Comparison of ENCODE assay signal across 8 mouse cellular contexts in the genomic region with DNA sequence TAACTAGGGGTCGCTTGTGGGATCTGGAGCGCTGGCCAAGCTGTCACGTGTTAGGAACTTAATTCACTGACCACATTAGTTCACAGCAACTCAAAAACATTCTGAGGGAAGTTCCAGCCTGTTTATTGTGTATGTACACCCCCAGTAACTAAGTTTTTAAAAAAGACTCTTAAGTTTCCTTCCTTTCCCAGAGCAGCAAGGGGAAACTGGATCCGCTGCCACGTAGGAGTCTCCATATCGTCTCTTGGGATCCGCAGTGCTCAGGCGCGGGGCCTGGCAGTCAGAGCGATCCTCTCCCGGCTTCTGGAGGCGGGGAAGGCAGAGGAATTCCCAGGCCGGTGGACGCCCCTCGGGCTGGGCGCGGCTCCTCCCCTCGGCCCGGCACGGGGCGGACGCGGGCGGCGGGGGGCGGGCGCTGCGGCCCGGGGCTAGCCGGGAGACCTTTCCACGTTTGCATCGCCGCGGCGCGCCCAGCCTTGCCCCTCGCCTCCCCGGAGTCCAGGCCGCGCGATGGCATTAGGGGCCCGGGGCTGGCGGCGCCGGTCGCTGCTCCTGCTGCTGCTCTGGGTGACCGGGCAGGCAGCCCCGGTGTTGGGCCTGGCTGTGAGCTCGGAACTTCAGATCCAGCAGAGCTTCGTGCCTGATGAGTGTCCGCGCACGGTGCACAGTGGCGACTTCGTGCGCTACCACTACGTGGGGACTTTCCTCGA. TPM values are rescaled to one million over a fixed set of nuclear protein-coding genes. Genes with fewer than 3 reads are reported as not detected.
DNase-seq lines count a peak whose midpoint lies in the region; ATAC-seq and TF ChIP-seq lines count a peak whose summit lies in the region.

Gene Fkbp9 (plus strand): TSS at position 363 of the 710 bp plus-strand sequence.

- peak within 1 kb of the TSS; percentile 87 for H3K4me2 ChIP-seq in hindbrain, embryonic 16.5 days (ENCODE audit: low read length)

- intact Hi-C loops in left cerebral cortex, adult 2 months (cut with DNase I): no loop called here

- H3K27ac ChIP-seq in hindbrain, embryonic 16.5 days (ENCODE audit: low read depth, low read length): peak within 1 kb of the TSS; percentile 61; the same call in 1 of the 2 replicates
- H3K27ac ChIP-seq in left cerebral cortex, adult 2 months: peak within 1 kb of the TSS; percentile 61; the same call in 1 of the 2 replicates

- H3K4me1 ChIP-seq in hindbrain, embryonic 16.5 days (ENCODE audit: control insufficient read depth, insufficient read depth, low read depth, low read length): peaks cover 4% of the 10 kb centered on the region; the same call in 1 of the 2 replicates

- H3K27me3 ChIP-seq in hindbrain, embryonic 16.5 days (replicated peaks; ENCODE audit: control insufficient read depth, insufficient read depth, low read length): no peaks in the 10 kb centered on the region

- peak within 1 kb of the TSS; percentile 83 for H3K9ac ChIP-seq in hindbrain, embryonic 16.5 days (ENCODE audit: low read depth, low read length)

- no peaks in the 10 kb centered on the region for H3K9me3 ChIP-seq in hindbrain, embryonic 16.5 days (ENCODE audit: control insufficient read depth, low read length)

- peak within 1 kb of the TSS; percentile 68 for H3K4me3 ChIP-seq in hindbrain, embryonic 16.5 days (ENCODE audit: low read length)
- H3K4me3 ChIP-seq in left cerebral cortex, adult 2 months: peak within 1 kb of the TSS; percentile 71

- no peaks in the 10 kb centered on the region for H3K36me3 ChIP-seq in hindbrain, embryonic 16.5 days (ENCODE audit: control insufficient read depth, insufficient read depth, low read length)

- peak; percentile 95 for ATAC-seq in hindbrain, embryonic 16.5 days

- TF ChIP-seq CTCF in left cerebral cortex, adult 2 months (IDR thresholded peaks at IDR 0.05): no peak

- DNase-seq in adrenal gland, adult 8-10 months: peak; percentile 82
- peak; percentile 92 for DNase-seq in embryo, embryonic 11 days
- DNase-seq in gastrocnemius, postnatal 10 days: peak; percentile 83
- peak; percentile 57 for DNase-seq in left cerebral cortex, adult 2 months (ENCODE audit: extremely low spot score in 1 of 2, low spot score in 2 of 2)
- peak; percentile 90 to 94 for DNase-seq in lung, postnatal 4 days
- DNase-seq in right cerebral cortex, postnatal 10 days (ENCODE audit: low spot score in 2 of 2): peak; percentile 67 to 74
- DNase-seq in c-Kit-positive CD71-positive TER-119-positive erythroid progenitor cells, embryonic 14.5 days (ENCODE audit: low spot score): no peak

- under 1% methylated on average over 49 of the region's 58 CpGs for WGBS in hindbrain, embryonic 16.5 days

RNA-seq across cellular contexts. Expression of gene Fkbp9, which starts in this region (rescaled TPM):
- total RNA-seq in adrenal gland, adult 8-10 months (2022): 100 to 1,000 TPM in 1 of 4 experiments, 10 to 100 TPM in 3; 72.5 to 109 (median 90.2) TPM
- 100 to 1,000 TPM; 120 to 138 TPM for total RNA-seq in gastrocnemius, postnatal 10 days (2021)
- polyA plus RNA-seq in hindbrain, embryonic 16.5 days (2015; fragmentation: Nextera tagmentation; extraction: Ambion mirVana): 41.8 and 48.3 TPM in 2 replicates
- total RNA-seq in left cerebral cortex, adult 2 months (2021): 10 to 100 TPM; 25.9 to 26.6 TPM
